Mouse (Mus musculus) testis, postnatal 14 days (tissue): ENCODE measurements around the gene Syne3.

Source experiments
- DNase-seq: peaks from one replicate; pipeline ENCODE4 v3.0.0; 2021; ENCODE audit warnings: low spot score

Gene Syne3

GRCm38 (mm10) chr12:104969618-104970017 lies 40.0 kb downstream of the Syne3 start:
- no peak for DNase-seq

- DNase-seq, result no peak
Measured at GRCm38 (mm10) chr12:104969177-104969576, 40.4 kb downstream of the Syne3 start.

- DNase-seq, result no peak
Measured at GRCm38 (mm10) chr12:104964953-104965911, 44.4 kb downstream of the Syne3 start.

GRCm38 (mm10) chr12:104960421-104960820 lies 49.2 kb downstream of the Syne3 start:
- no peak for DNase-seq

- DNase-seq, result no peak
Measured at GRCm38 (mm10) chr12:104959966-104960365, 49.6 kb downstream of the Syne3 start.

- no peak for DNase-seq
Measured at GRCm38 (mm10) chr12:104958263-104958662, 51.3 kb downstream of the Syne3 start.

- no peak for DNase-seq
Measured at GRCm38 (mm10) chr12:104957165-104957564, 52.4 kb downstream of the Syne3 start.

- DNase-seq, result no peak
Measured at GRCm38 (mm10) chr12:104956406-104956805, 53.2 kb downstream of the Syne3 start.

- DNase-seq, result peak; percentile 73
Measured at GRCm38 (mm10) chr12:104955003-104955800, 54.4 kb downstream of the Syne3 start.

- DNase-seq, result no peak
Measured at GRCm38 (mm10) chr12:104953941-104954340, 55.7 kb downstream of the Syne3 start.

GRCm38 (mm10) chr12:104952458-104952857 lies 57.2 kb downstream of the Syne3 start:
- DNase-seq, result peak; percentile 62

GRCm38 (mm10) chr12:104947911-104948310 lies 61.7 kb downstream of the Syne3 start:
- no peak for DNase-seq

GRCm38 (mm10) chr12:104946231-104946630 lies 63.4 kb downstream of the Syne3 start:
- no peak for DNase-seq

GRCm38 (mm10) chr12:104940466-104940865 lies 69.1 kb downstream of the Syne3 start:
- no peak for DNase-seq

GRCm38 (mm10) chr12:104940027-104940386 lies 69.6 kb downstream of the Syne3 start:
- no peak for DNase-seq

- no peak for DNase-seq
Measured at GRCm38 (mm10) chr12:104939372-104940026, 70.1 kb downstream of the Syne3 start.

GRCm38 (mm10) chr12:104938935-104939334 lies 70.7 kb downstream of the Syne3 start:
- DNase-seq, result no peak

GRCm38 (mm10) chr12:104936223-104936622 lies 73.4 kb downstream of the Syne3 start:
- DNase-seq, result peak; percentile 57

- DNase-seq, result no peak
Measured at GRCm38 (mm10) chr12:104935144-104935543, 74.5 kb downstream of the Syne3 start.

- no peak for DNase-seq
Measured at GRCm38 (mm10) chr12:104933800-104934199, 75.8 kb downstream of the Syne3 start.

- no peak for DNase-seq
Measured at GRCm38 (mm10) chr12:104933217-104933616, 76.4 kb downstream of the Syne3 start.

- no peak for DNase-seq
Measured at GRCm38 (mm10) chr12:104925765-104926164, 83.8 kb downstream of the Syne3 start.
